Mouse (Mus musculus) bone marrow, adult 2 months (tissue): ENCODE measurements around the gene Gipc2.
A peak's percentile ranks its signal among the peaks of the same experiment; 100 is the strongest.

ENCODE experiments used
- CTCF ChIP-seq: fragments of 200-500 bp; IDR thresholded peaks from 2 replicates; pipeline ENCODE4 v1.5.1; 2011; ENCODE audit warnings: low read length, control low read depth; ENCODE audit not compliant: control insufficient read depth, insufficient read depth
- POLR2A ChIP-seq: fragments of 200-500 bp; IDR thresholded peaks from 2 replicates; pipeline ENCODE4 v1.6.1; 2011; ENCODE audit warnings: low read depth, mild to moderate bottlenecking, control low read depth, low read length, borderline replicate concordance; ENCODE audit not compliant: control insufficient read depth

DNA sequence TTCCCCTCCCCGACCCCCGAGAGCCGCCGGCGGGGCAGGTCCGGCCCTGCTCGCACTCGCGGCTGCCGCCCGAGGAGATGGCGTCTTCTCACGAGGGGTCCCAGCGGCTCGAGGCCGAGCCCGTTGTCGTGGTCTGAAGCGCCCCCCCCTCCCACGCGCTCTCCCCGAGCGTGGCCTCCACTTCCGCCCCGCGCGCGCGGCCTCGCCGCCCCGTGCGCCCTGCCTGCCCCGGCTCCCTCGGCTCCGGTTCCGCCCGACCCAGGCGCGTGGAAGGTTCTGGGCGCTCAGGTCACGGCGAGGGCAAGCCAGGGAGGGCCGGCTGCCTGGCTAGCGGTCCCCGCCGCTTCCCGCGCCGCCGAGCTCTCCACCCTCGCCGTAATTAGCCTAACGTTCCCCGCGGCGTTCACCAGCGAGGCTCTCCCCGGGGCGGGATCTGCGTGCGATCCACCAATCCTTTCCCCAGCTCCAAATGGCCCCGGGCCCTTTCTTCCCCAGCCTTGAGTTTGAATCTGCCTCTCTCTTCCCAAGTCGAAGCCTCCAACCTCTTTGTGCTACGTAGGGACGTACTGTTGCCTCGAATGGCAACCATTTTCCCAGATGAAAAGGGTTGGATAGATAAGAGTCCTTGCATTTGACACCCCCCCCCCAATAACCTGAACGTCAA is 44.8 kb upstream of the Gipc2 start:
- no peak for TF ChIP-seq CTCF
- TF ChIP-seq POLR2A, result peak; percentile 32; the same call in 1 of the 2 replicates
